Mouse (Mus musculus): ENCODE data around the gene 4930564D02Rik. TPM values are rescaled to one million over a fixed set of nuclear protein-coding genes. Genes with fewer than 3 reads are reported as not detected.

The 4930564D02Rik gene
- polyA plus RNA-seq, 1 experiment from 2014 or later, result not detected

DNA sequence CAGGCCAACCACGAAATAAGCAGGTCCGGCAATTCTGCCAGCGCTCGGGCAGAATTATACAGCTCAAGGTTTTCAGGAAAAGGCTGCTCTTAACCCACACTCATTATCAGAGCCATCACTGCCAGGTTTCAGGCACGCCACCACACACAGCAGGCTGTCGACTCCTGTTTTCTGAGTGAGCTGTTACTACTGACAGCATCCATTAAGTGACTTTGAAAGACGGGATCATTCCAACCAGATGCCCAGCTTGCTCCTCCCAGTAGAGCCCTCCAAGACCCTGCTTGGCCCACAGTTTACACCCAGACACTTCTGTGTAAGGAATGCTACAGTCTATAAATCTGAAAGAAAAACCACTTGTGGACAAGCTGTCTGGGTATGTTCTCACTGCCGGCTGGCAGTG is 26.6 kb upstream of the 4930564D02Rik start:
- H3K4me3 ChIP-seq (ENCODE audit: low read depth, low read length), result no peak overlapping the region
- H3K36me3 ChIP-seq (ENCODE audit: control insufficient read depth, insufficient read depth), result no peaks in the 10 kb centered on the region
- H3K4me2 ChIP-seq (ENCODE audit: low read depth, low read length), result no peak overlapping the region
- H3K27me3 ChIP-seq (ENCODE audit: control insufficient read depth, insufficient read depth, low read depth, low read length), result no peaks in the 10 kb centered on the region
- 44% methylated on average over 8 of the region's 8 CpGs for WGBS (ENCODE audit: insufficient replicate concordance)
- H3K9me3 ChIP-seq (replicated peaks; ENCODE audit: control insufficient read depth, low read length), result no peaks in the 10 kb centered on the region
- no peaks in the 10 kb centered on the region for H3K4me1 ChIP-seq (ENCODE audit: control insufficient read depth, low read depth, low read length)
- ATAC-seq (ENCODE audit: low read depth), result no peak
- no peak overlapping the region for H3K27ac ChIP-seq (ENCODE audit: low read length)
- H3K9ac ChIP-seq (ENCODE audit: low read depth, low read length), result no peak overlapping the region

GRCm38 (mm10) chr3:105040983-105041625 is 25.5 kb upstream of the 4930564D02Rik start:
- Histone ChIP-seq H3K27ac (ENCODE audit: low read length) (no peak overlapping the region), H3K9me3 (replicated peaks; ENCODE audit: control insufficient read depth, low read length) (no peaks in the 10 kb centered on the region), H3K36me3 (ENCODE audit: control insufficient read depth, insufficient read depth) (no peaks in the 10 kb centered on the region), H3K9ac (ENCODE audit: low read depth, low read length) (no peak overlapping the region), H3K27me3 (ENCODE audit: control insufficient read depth, insufficient read depth, low read depth, low read length) (no peaks in the 10 kb centered on the region), H3K4me1 (ENCODE audit: control insufficient read depth, low read depth, low read length) (no peaks in the 10 kb centered on the region), H3K4me2 (ENCODE audit: low read depth, low read length) (no peak overlapping the region), H3K4me3 (ENCODE audit: low read depth, low read length) (no peak overlapping the region)
- ATAC-seq (ENCODE audit: low read depth), result no peak
- 66% methylated on average over 9 of the region's 9 CpGs for WGBS (ENCODE audit: insufficient replicate concordance)

DNA sequence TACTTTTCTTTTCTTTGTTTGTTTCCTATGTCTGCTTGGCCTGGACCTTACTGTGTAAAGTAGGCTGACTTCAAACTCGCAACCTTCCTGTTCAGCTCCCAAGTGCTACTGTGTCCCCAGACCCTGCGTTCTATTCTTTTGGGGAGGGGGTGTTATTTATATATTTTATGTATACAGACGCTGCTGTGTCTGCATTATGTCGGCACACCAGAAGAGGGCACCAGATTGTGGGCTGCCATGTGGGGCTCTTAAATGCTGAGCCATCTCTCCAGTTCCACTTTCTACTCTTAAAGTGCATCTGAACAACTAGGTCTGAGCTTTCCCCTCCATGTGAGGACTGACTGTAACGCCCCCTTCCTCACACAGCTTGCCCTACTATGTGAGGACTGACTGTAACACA is 22.9 kb upstream of the 4930564D02Rik start:
- no peak overlapping the region for H3K4me2 ChIP-seq (ENCODE audit: low read depth, low read length)
- WGBS (ENCODE audit: insufficient replicate concordance), result 55% methylated on average over 5 of the region's 5 CpGs
- H3K36me3 ChIP-seq (ENCODE audit: control insufficient read depth, insufficient read depth), result no peaks in the 10 kb centered on the region
- no peak overlapping the region for H3K27ac ChIP-seq (ENCODE audit: low read length)
- H3K4me1 ChIP-seq (ENCODE audit: control insufficient read depth, low read depth, low read length), result no peaks in the 10 kb centered on the region
- ATAC-seq (ENCODE audit: low read depth), result no peak
- H3K9me3 ChIP-seq (replicated peaks; ENCODE audit: control insufficient read depth, low read length), result no peaks in the 10 kb centered on the region
- no peaks in the 10 kb centered on the region for H3K27me3 ChIP-seq (ENCODE audit: control insufficient read depth, insufficient read depth, low read depth, low read length)
- H3K4me3 ChIP-seq (ENCODE audit: low read depth, low read length), result no peak overlapping the region
- H3K9ac ChIP-seq (ENCODE audit: low read depth, low read length), result no peak overlapping the region

- Histone ChIP-seq H3K4me2 (ENCODE audit: low read depth, low read length) (no peak overlapping the region), H3K27ac (ENCODE audit: low read length) (no peak overlapping the region)
- WGBS (ENCODE audit: insufficient replicate concordance), result 21% methylated on average over 5 of the region's 5 CpGs
Observed at GRCm38 (mm10) chr3:105046870-105047269, 19.8 kb upstream of the 4930564D02Rik start.

DNA sequence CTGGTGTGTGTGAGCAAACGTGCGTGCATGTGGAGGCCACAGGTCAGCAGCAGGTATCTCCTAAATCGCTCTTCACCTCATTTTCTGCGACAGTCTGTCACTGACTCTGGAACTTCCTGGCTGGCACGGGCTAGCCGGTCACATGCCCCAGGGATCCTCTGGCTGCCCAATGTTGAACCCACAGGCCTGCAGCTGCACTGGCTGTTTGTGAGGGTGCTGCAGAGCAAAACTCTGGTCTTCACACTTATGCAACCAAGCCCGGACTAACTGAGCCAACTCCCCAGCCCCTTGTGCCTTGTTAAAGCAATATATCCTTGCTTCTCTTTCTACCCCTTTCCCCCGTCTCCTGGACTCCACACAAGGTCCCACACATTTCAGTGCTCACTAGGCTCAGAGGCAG is 19.0 kb upstream of the 4930564D02Rik start:
- no peak overlapping the region for H3K9ac ChIP-seq (ENCODE audit: low read depth, low read length)
- ATAC-seq (ENCODE audit: low read depth), result no peak
- H3K9me3 ChIP-seq (replicated peaks; ENCODE audit: control insufficient read depth, low read length), result no peaks in the 10 kb centered on the region
- peaks cover 3% of the 10 kb centered on the region; the same call in 1 of the 2 replicates for H3K4me1 ChIP-seq (ENCODE audit: control insufficient read depth, low read depth, low read length)
- H3K27ac ChIP-seq (ENCODE audit: low read length), result no peak overlapping the region
- H3K4me2 ChIP-seq (ENCODE audit: low read depth, low read length), result no peak overlapping the region
- H3K36me3 ChIP-seq (ENCODE audit: control insufficient read depth, insufficient read depth), result no peaks in the 10 kb centered on the region
- H3K4me3 ChIP-seq (ENCODE audit: low read depth, low read length), result no peak overlapping the region
- peaks cover 15% of the 10 kb centered on the region for H3K27me3 ChIP-seq (ENCODE audit: control insufficient read depth, insufficient read depth, low read depth, low read length)
- 29% methylated on average over 8 of the region's 8 CpGs for WGBS (ENCODE audit: insufficient replicate concordance)

More at GRCm38 (mm10) chr3:105046870-105047269, 19.8 kb upstream of the 4930564D02Rik start:
- Histone ChIP-seq H3K4me1 (ENCODE audit: control insufficient read depth, low read depth, low read length) (peaks cover 2% of the 10 kb centered on the region; the same call in 1 of the 2 replicates), H3K9me3 (replicated peaks; ENCODE audit: control insufficient read depth, low read length) (no peaks in the 10 kb centered on the region), H3K36me3 (ENCODE audit: control insufficient read depth, insufficient read depth) (no peaks in the 10 kb centered on the region), H3K9ac (ENCODE audit: low read depth, low read length) (no peak overlapping the region), H3K27me3 (ENCODE audit: control insufficient read depth, insufficient read depth, low read depth, low read length) (peaks cover 7% of the 10 kb centered on the region), H3K4me3 (ENCODE audit: low read depth, low read length) (no peak overlapping the region)
- peak; percentile 13; the same call in 1 of the 2 replicates for ATAC-seq (ENCODE audit: low read depth)

DNA sequence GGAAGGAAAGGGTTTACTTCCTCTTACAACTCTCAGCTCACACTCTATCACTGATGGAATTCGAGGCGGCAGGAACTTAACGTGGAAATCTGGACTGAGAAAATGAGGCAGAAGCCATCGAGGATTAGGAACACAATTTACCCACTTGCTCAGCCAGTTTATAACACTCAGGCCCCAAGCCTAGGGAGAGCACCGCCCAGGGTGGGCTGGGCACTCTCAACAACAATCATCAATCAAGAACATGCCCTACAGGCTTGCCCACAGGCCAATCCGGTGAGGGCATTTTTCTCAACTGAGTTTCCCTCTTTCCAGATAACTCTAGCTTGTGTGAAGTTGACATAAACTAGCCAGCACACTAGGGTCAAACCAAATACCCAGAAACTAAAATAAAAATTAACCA is 16.8 kb upstream of the 4930564D02Rik start:
- no peaks in the 10 kb centered on the region for H3K9me3 ChIP-seq (replicated peaks; ENCODE audit: control insufficient read depth, low read length)
- H3K9ac ChIP-seq (ENCODE audit: low read depth, low read length), result no peak overlapping the region
- H3K4me3 ChIP-seq (ENCODE audit: low read depth, low read length), result no peak overlapping the region
- H3K27me3 ChIP-seq (ENCODE audit: control insufficient read depth, insufficient read depth, low read depth, low read length), result peaks cover 33% of the 10 kb centered on the region
- no peak overlapping the region for H3K27ac ChIP-seq (ENCODE audit: low read length)
- no peaks in the 10 kb centered on the region for H3K36me3 ChIP-seq (ENCODE audit: control insufficient read depth, insufficient read depth)
- no peak overlapping the region for H3K4me2 ChIP-seq (ENCODE audit: low read depth, low read length)
- ATAC-seq (ENCODE audit: low read depth), result no peak
- H3K4me1 ChIP-seq (ENCODE audit: control insufficient read depth, low read depth, low read length), result peaks cover 3% of the 10 kb centered on the region
- WGBS (ENCODE audit: insufficient replicate concordance), result 39% methylated on average over 6 of the region's 6 CpGs

DNA sequence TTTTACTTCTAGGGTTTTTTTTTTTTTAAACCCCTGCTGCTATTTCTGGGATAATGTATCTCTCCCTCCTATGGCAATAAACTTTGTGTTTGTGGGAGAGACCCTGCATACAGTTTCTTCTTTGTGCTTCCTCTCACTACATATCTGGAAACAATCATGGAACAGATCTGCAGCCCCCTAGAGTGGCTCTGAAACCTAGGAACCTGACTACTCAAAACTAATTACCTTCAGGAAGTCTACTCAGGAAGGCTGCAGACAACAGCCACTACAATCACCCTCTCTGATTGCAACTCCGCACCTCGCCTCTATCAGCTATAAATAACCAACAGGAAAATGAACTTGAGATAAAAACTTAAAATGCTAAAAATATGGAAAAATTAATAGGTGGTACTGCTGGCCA is 15.5 kb upstream of the 4930564D02Rik start:
- Histone ChIP-seq H3K27me3 (ENCODE audit: control insufficient read depth, insufficient read depth, low read depth, low read length) (peaks cover 36% of the 10 kb centered on the region), H3K27ac (ENCODE audit: low read length) (no peak overlapping the region)
- WGBS (ENCODE audit: insufficient replicate concordance), result 10% methylated on average over 2 of the region's 2 CpGs

DNA sequence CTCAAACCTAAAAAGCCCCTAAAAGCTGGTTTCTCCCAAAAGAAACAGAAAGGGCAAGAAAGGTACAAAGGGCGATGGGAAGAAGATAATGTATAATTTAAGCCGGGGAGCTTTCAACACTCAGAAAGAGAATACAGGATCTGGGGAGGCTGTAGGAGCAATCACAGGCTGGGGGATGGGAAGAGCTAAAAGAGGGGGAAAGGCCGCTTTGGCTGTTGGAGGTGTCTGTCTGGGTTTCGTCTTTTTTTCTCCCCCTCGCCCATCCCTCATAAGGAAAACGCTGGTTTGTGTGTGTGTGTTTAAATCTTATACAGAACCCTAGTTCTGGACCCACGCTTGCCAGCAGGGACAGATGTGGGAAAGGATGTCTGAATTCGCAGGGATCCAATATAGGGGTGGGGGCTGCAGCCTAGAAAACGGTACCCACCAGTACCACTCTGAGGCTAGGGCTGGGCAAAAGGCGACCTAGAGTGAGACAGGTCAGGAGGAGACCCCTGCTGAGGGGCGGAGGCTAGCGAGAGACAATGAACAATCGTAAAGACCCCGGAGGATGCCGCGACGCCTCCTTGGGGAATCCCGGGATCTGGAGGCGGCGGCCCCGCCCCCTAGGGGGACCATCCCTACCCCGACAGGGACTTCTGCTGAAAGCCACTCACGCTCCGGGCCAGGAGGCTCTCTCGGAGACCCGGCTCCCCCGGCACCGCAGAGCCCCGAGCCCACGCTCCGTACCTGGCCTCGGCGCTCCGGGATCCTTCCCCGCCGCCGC is 14.3 kb upstream of the 4930564D02Rik start:
- Histone ChIP-seq H3K9ac (ENCODE audit: low read depth, low read length) (peak overlapping the region; percentile 16; the same call in 1 of the 2 replicates), H3K9me3 (replicated peaks; ENCODE audit: control insufficient read depth, low read length) (no peaks in the 10 kb centered on the region), H3K4me2 (ENCODE audit: low read depth, low read length) (peak overlapping the region; percentile 51), H3K36me3 (ENCODE audit: control insufficient read depth, insufficient read depth) (no peaks in the 10 kb centered on the region), H3K4me1 (ENCODE audit: control insufficient read depth, low read depth, low read length) (peaks cover 3% of the 10 kb centered on the region), H3K4me3 (ENCODE audit: low read depth, low read length) (peak overlapping the region; percentile 64), H3K27me3 (ENCODE audit: control insufficient read depth, insufficient read depth, low read depth, low read length) (peaks cover 36% of the 10 kb centered on the region), H3K27ac (ENCODE audit: low read length) (no peak overlapping the region)
- 1% methylated on average over 26 of the region's 37 CpGs for WGBS (ENCODE audit: insufficient replicate concordance)
- ATAC-seq (ENCODE audit: low read depth), result no peak

More for the DNA sequence above, 15.5 kb upstream of the 4930564D02Rik start:
- Histone ChIP-seq H3K9me3 (replicated peaks; ENCODE audit: control insufficient read depth, low read length) (no peaks in the 10 kb centered on the region), H3K4me2 (ENCODE audit: low read depth, low read length) (no peak overlapping the region), H3K4me3 (ENCODE audit: low read depth, low read length) (no peak overlapping the region), H3K4me1 (ENCODE audit: control insufficient read depth, low read depth, low read length) (peaks cover 3% of the 10 kb centered on the region), H3K36me3 (ENCODE audit: control insufficient read depth, insufficient read depth) (no peaks in the 10 kb centered on the region), H3K9ac (ENCODE audit: low read depth, low read length) (no peak overlapping the region)
- no peak for ATAC-seq (ENCODE audit: low read depth)
